Mouse (Mus musculus) lung, postnatal 0 days (tissue): Measurements from ENCODE around the gene Fbp1.

Source experiments
- CTCF ChIP-seq: IDR thresholded peaks from 2 replicates; pipeline ENCODE4 v1.5.1; 2016; ENCODE audit warnings: antibody characterized with exemption, mild to moderate bottlenecking
- EP300 ChIP-seq: IDR thresholded peaks from 2 replicates; pipeline ENCODE4 v1.6.1; 2016; ENCODE audit warnings: antibody characterized with exemption, mild to moderate bottlenecking, control low read depth

GRCm38 (mm10) chr13:62887712-62888441 is at the start of gene Fbp1:
- TF ChIP-seq CTCF, result no peak
- no peak for TF ChIP-seq EP300
